Mouse (Mus musculus) heart, embryonic 14.5 days (tissue): Measurements from ENCODE around the gene Gpt2. TPM values are rescaled to one million over a fixed set of nuclear protein-coding genes. Genes with fewer than 3 reads are reported as not detected.

Experiments used
- ATAC-seq: fragments of 200-750 bp; cut with Nextera tagmentation; 2 replicates; pipeline ENCODE4 v1.8.0; 2017; ENCODE audit warnings: low read depth, moderate TSS enrichment; ENCODE audit not compliant: insufficient number of reproducible peaks, insufficient read depth, low FRiP score
- H3K27ac ChIP-seq, 2 experiments: fragments of 200-500 bp in 1 of 2; fragments of 300-500 bp in 1 of 2; sonication (generic) in 1 of 2; replicated peaks in 1 of 2; 2 replicates each; pipeline ENCODE4 v1.5.1; 2012 to 2014; ENCODE audit warnings: low read depth in 2 of 2, low read length in 2 of 2, control low read depth in 1 of 2, mild to moderate bottlenecking in 1 of 2, mixed read lengths in 1 of 2; ENCODE audit not compliant: control insufficient read depth in 1 of 2, insufficient read depth in 1 of 2
- H3K27me3 ChIP-seq: fragments of 300-500 bp; sonication (generic); 2 replicates; pipeline ENCODE4 v1.6.1; 2014; ENCODE audit warnings: mild to moderate bottlenecking, low read length, control low read depth; ENCODE audit not compliant: control insufficient read depth, insufficient read depth
- H3K36me3 ChIP-seq: fragments of 300-500 bp; sonication (generic); 2 replicates; pipeline ENCODE4 v1.6.1; 2014; ENCODE audit warnings: mild to moderate bottlenecking, control low read depth, low read length, mixed read lengths; ENCODE audit not compliant: control insufficient read depth, insufficient read depth
- H3K4me1 ChIP-seq, 2 experiments: fragments of 200-500 bp in 1 of 2; fragments of 300-500 bp in 1 of 2; sonication (generic) in 1 of 2; 2 replicates each; pipeline ENCODE4 v1.6.1; 2012 to 2014; ENCODE audit warnings: low read length in 2 of 2, control low read depth in 1 of 2, mixed read lengths in 1 of 2; ENCODE audit not compliant: control insufficient read depth in 2 of 2, insufficient read depth in 2 of 2
- H3K4me2 ChIP-seq: fragments of 300-500 bp; sonication (generic); 2 replicates; pipeline ENCODE4 v1.6.1; 2014; ENCODE audit warnings: mild to moderate bottlenecking, low read length
- H3K4me3 ChIP-seq, 2 experiments: fragments of 200-500 bp in 1 of 2; fragments of 300-500 bp in 1 of 2; sonication (generic) in 1 of 2; 2 replicates each; pipeline ENCODE4 v1.5.1; 2012 to 2014; ENCODE audit warnings: low read length in 2 of 2, mild to moderate bottlenecking in 2 of 2, control low read depth in 1 of 2, low read depth in 1 of 2, moderate library complexity in 1 of 2; ENCODE audit not compliant: control insufficient read depth in 1 of 2, insufficient read depth in 1 of 2
- H3K9ac ChIP-seq: fragments of 300-500 bp; sonication (generic); 2 replicates; pipeline ENCODE4 v1.6.1; 2014; ENCODE audit warnings: mild to moderate bottlenecking, low read length
- H3K9me3 ChIP-seq: fragments of 300-500 bp; sonication (generic); 2 replicates; pipeline ENCODE4 v1.6.1; 2016; ENCODE audit warnings: low read length, control low read depth; ENCODE audit not compliant: control insufficient read depth
- WGBS: fragments of 180-500 bp; shearing (Covaris S2); extraction: QIAGEN DNeasy Blood & Tissue Kit; methylation state at CpG from one replicate; pipeline ENCODE4 v1.1.7; 2014; 5-methylcytosine and 5-hydroxymethylcytosine counted together
- polyA plus RNA-seq: library from polyadenylated mRNA; unstranded; fragments of >200 nt; fragmentation: Nextera tagmentation; extraction: Ambion mirVana; gene quantifications from 2 replicates; pipeline ENCODE4 v1.2.1, GENCODE M21; 2014

Gene Gpt2
- polyA plus RNA-seq, 1 experiment from 2014 or later: 7.7 TPM

- no peaks in the 10 kb centered on the region for H3K27me3 ChIP-seq
- no peak for ATAC-seq
- no peak overlapping the region for H3K27ac ChIP-seq
- H3K9ac ChIP-seq: no peak overlapping the region
- no peaks in the 10 kb centered on the region for H3K4me1 ChIP-seq
- H3K4me3 ChIP-seq: no peak overlapping the region
- no peaks in the 10 kb centered on the region for H3K36me3 ChIP-seq
- no peak overlapping the region for H3K4me2 ChIP-seq
- no peaks in the 10 kb centered on the region for H3K9me3 ChIP-seq
- WGBS: 93% methylated on average over 8 of the region's 8 CpGs
Measured at GRCm38 (mm10) chr8:85563336-85563735, 71.0 kb downstream of the Gpt2 start.

- no peak overlapping the region for H3K4me3 ChIP-seq
- H3K27ac ChIP-seq: no peak overlapping the region
- 53% methylated on average over 3 of the region's 3 CpGs for WGBS
- H3K27me3 ChIP-seq: no peaks in the 10 kb centered on the region
- no peak overlapping the region for H3K9ac ChIP-seq
- no peaks in the 10 kb centered on the region for H3K4me1 ChIP-seq
- H3K4me2 ChIP-seq: no peak overlapping the region
- no peaks in the 10 kb centered on the region for H3K36me3 ChIP-seq
- no peaks in the 10 kb centered on the region for H3K9me3 ChIP-seq
- ATAC-seq: no peak
Measured at GRCm38 (mm10) chr8:85565186-85565585, 72.8 kb downstream of the Gpt2 start.

GRCm38 (mm10) chr8:85567801-85568200 lies 75.4 kb downstream of the Gpt2 start:
- H3K9me3 ChIP-seq: no peaks in the 10 kb centered on the region
- H3K4me1 ChIP-seq: no peaks in the 10 kb centered on the region
- H3K9ac ChIP-seq: no peak overlapping the region
- no peaks in the 10 kb centered on the region for H3K27me3 ChIP-seq
- H3K27ac ChIP-seq: no peak overlapping the region
- WGBS: 100% methylated on average over 2 of the region's 2 CpGs
- no peak overlapping the region for H3K4me2 ChIP-seq
- H3K36me3 ChIP-seq: no peaks in the 10 kb centered on the region
- H3K4me3 ChIP-seq: no peak overlapping the region
- ATAC-seq: no peak

GRCm38 (mm10) chr8:85570466-85570865 lies 78.1 kb downstream of the Gpt2 start:
- H3K36me3 ChIP-seq: no peaks in the 10 kb centered on the region
- no peak overlapping the region for H3K9ac ChIP-seq
- H3K4me3 ChIP-seq: no peak overlapping the region
- no peaks in the 10 kb centered on the region for H3K27me3 ChIP-seq
- no peaks in the 10 kb centered on the region for H3K9me3 ChIP-seq
- H3K27ac ChIP-seq: no peak overlapping the region
- no peak overlapping the region for H3K4me2 ChIP-seq
- H3K4me1 ChIP-seq: no peaks in the 10 kb centered on the region
- ATAC-seq: no peak
- 75% methylated on average over 4 of the region's 4 CpGs for WGBS

GRCm38 (mm10) chr8:85573972-85574496 lies 81.7 kb downstream of the Gpt2 start:
- WGBS: 79% methylated on average over 2 of the region's 2 CpGs
- ATAC-seq: no peak
- no peak overlapping the region for H3K4me3 ChIP-seq
- H3K9ac ChIP-seq: no peak overlapping the region
- no peaks in the 10 kb centered on the region for H3K36me3 ChIP-seq
- H3K27ac ChIP-seq: no peak overlapping the region
- no peak overlapping the region for H3K4me2 ChIP-seq
- H3K9me3 ChIP-seq: no peaks in the 10 kb centered on the region
- H3K27me3 ChIP-seq: no peaks in the 10 kb centered on the region
- H3K4me1 ChIP-seq: no peaks in the 10 kb centered on the region

Other genes starting within 250 kb of the Gpt2 start
- 61.7 and 61.8 TPM in 2 replicates for gene Orc6, start 192.9 kb upstream of the Gpt2 start, polyA plus RNA-seq
- gene Vps35, start 192.8 kb upstream of the Gpt2 start, polyA plus RNA-seq: 106 and 110 TPM in 2 replicates
- 244 and 271 TPM in 2 replicates for gene Mylk3, start 106.2 kb upstream of the Gpt2 start, polyA plus RNA-seq
- 58.9 and 62.5 TPM in 2 replicates for gene 4921524J17Rik, start 59.7 kb upstream of the Gpt2 start, polyA plus RNA-seq
- gene Dnaja2, start 62.8 kb downstream of the Gpt2 start, polyA plus RNA-seq: 130 and 141 TPM in 2 replicates
- gene Neto2, start 208.3 kb downstream of the Gpt2 start, polyA plus RNA-seq: 4.5 and 5.2 TPM in 2 replicates